Mouse (Mus musculus) kidney, adult 2 months (tissue): Measurements from ENCODE around the gene Wdr89. TPM values are rescaled to one million over a fixed set of nuclear protein-coding genes. Genes with fewer than 3 reads are reported as not detected.

Experiments
- DNase-seq: peaks from one replicate; pipeline ENCODE4 v3.0.0; 2021
- H3K27ac ChIP-seq: fragments of 200-500 bp; 2 replicates; pipeline ENCODE4 v1.5.1; 2012; ENCODE audit warnings: low read depth, low read length, control low read depth, inconsistent platforms; ENCODE audit not compliant: insufficient read depth
- H3K27me3 ChIP-seq: fragments of 200-500 bp; replicated peaks from 2 replicates; pipeline ENCODE4 v1.6.1; 2012; ENCODE audit warnings: mild to moderate bottlenecking, moderate library complexity, low read length, inconsistent platforms; ENCODE audit not compliant: control insufficient read depth, insufficient read depth
- H3K36me3 ChIP-seq: fragments of 200-500 bp; 2 replicates; pipeline ENCODE4 v1.6.1; 2012; ENCODE audit warnings: mild to moderate bottlenecking, moderate library complexity, low read length, inconsistent platforms; ENCODE audit not compliant: control insufficient read depth, insufficient read depth
- H3K4me1 ChIP-seq: fragments of 200-500 bp; 2 replicates; pipeline ENCODE4 v1.6.1; 2011; ENCODE audit warnings: low read length; ENCODE audit not compliant: control insufficient read depth, insufficient read depth
- H3K4me3 ChIP-seq: fragments of 200-500 bp; 2 replicates; pipeline ENCODE4 v1.5.1; 2011; ENCODE audit warnings: mild to moderate bottlenecking, low read depth, low read length, control low read depth; ENCODE audit not compliant: insufficient read depth
- CTCF ChIP-seq: fragments of 200-500 bp; conservative IDR thresholded peaks from 2 replicates; pipeline ENCODE4 v1.5.1; 2011; ENCODE audit warnings: low read depth, mild to moderate bottlenecking, control low read depth, low read length, moderate library complexity, mixed read lengths; ENCODE audit not compliant: insufficient read depth, insufficient read length
- POLR2A ChIP-seq: fragments of 200-500 bp; IDR thresholded peaks from one replicate; pipeline ENCODE4 v1.6.1; 2011; ENCODE audit warnings: low read depth, low read length, control low read depth
- WGBS: fragments of 180-500 bp; shearing (Covaris S2); methylation state at CpG from one replicate; pipeline ENCODE4 v1.1.7; 2018; 5-methylcytosine and 5-hydroxymethylcytosine counted together
- polyA plus RNA-seq: library from polyadenylated mRNA; depleted of rRNA; stranded (reverse); fragments of >200 nt; gene quantifications from 2 replicates; pipeline ENCODE4 v1.2.3, GENCODE M21; 2012

Gene Wdr89
- polyA plus RNA-seq, 1 experiment: 3.8 TPM

- Histone ChIP-seq H3K4me3 (no peak overlapping the region), H3K36me3 (no peaks in the 10 kb centered on the region), H3K27ac (no peak overlapping the region), H3K27me3 (no peaks in the 10 kb centered on the region), H3K4me1 (no peaks in the 10 kb centered on the region)
- no peak for DNase-seq
- TF ChIP-seq CTCF (no peak), POLR2A (no peak)
- WGBS: 72% methylated on average over 7 of the region's 7 CpGs
Observed at GRCm38 (mm10) chr12:75612711-75613110, 56.6 kb downstream of the Wdr89 start.

GRCm38 (mm10) chr12:75599490-75599889 lies 69.8 kb downstream of the Wdr89 start:
- DNase-seq: peak; percentile 86
- TF ChIP-seq POLR2A (no peak), CTCF (no peak)

GRCm38 (mm10) chr12:75598988-75599387 lies 70.3 kb downstream of the Wdr89 start:
- no peak for DNase-seq
- 54% methylated on average over 4 of the region's 4 CpGs for WGBS
- peaks cover 4% of the 10 kb centered on the region; the same call in 1 of the 2 replicates for H3K4me1 ChIP-seq
- no peak overlapping the region for H3K4me3 ChIP-seq
- no peaks in the 10 kb centered on the region for H3K27me3 ChIP-seq
- H3K27ac ChIP-seq: peak overlapping the region; percentile 39; the same call in 1 of the 2 replicates
- no peaks in the 10 kb centered on the region for H3K36me3 ChIP-seq
- TF ChIP-seq POLR2A: no peak
- no peak for TF ChIP-seq CTCF

More at GRCm38 (mm10) chr12:75599490-75599889, 69.8 kb downstream of the Wdr89 start:
- no peaks in the 10 kb centered on the region for H3K27me3 ChIP-seq
- no peak overlapping the region for H3K4me3 ChIP-seq
- WGBS: 23% methylated on average over 4 of the region's 4 CpGs
- peaks cover under 1% of the 10 kb centered on the region; the same call in 1 of the 2 replicates for H3K4me1 ChIP-seq
- peak overlapping the region; percentile 39; the same call in 1 of the 2 replicates for H3K27ac ChIP-seq
- no peaks in the 10 kb centered on the region for H3K36me3 ChIP-seq

- H3K36me3 ChIP-seq: peaks cover under 1% of the 10 kb centered on the region; the same call in 1 of the 2 replicates
- H3K4me3 ChIP-seq: no peak overlapping the region
- TF ChIP-seq CTCF: no peak
- TF ChIP-seq POLR2A: no peak
- no peak for DNase-seq
- no peak overlapping the region for H3K27ac ChIP-seq
- WGBS: 81% methylated on average over 4 of the region's 4 CpGs
- H3K4me1 ChIP-seq: peaks cover 6% of the 10 kb centered on the region; the same call in 1 of the 2 replicates
- no peaks in the 10 kb centered on the region for H3K27me3 ChIP-seq
Observed at GRCm38 (mm10) chr12:75597707-75598106, 71.6 kb downstream of the Wdr89 start.

GRCm38 (mm10) chr12:75596154-75597002 lies 73.0 kb downstream of the Wdr89 start, which contains the start of gene Ppp2r5e:
Ppp2r5e (minus strand) TSS chr12:75596245.
- H3K36me3 ChIP-seq: peaks cover 2% of the 10 kb centered on the region; the same call in 1 of the 2 replicates
- H3K27ac ChIP-seq: peak within 1 kb of the TSS; percentile 94
- DNase-seq: peak; percentile 99
- under 1% methylated on average over 72 of the region's 72 CpGs for WGBS
- H3K27me3 ChIP-seq: no peaks in the 10 kb centered on the region
- H3K4me3 ChIP-seq: peak within 1 kb of the TSS; percentile 84
- TF ChIP-seq POLR2A: peak; percentile 51
- TF ChIP-seq CTCF: no peak
- H3K4me1 ChIP-seq: peaks cover 6% of the 10 kb centered on the region; the same call in 1 of the 2 replicates

- no peaks in the 10 kb centered on the region for H3K27me3 ChIP-seq
- peaks cover 2% of the 10 kb centered on the region; the same call in 1 of the 2 replicates for H3K36me3 ChIP-seq
- DNase-seq: peak; percentile 39
- TF ChIP-seq POLR2A: no peak
- 1% methylated on average over 83 of the region's 97 CpGs for WGBS
- H3K4me3 ChIP-seq: peak overlapping the region; percentile 84
- peak overlapping the region; percentile 94 for H3K27ac ChIP-seq
- peaks cover 6% of the 10 kb centered on the region; the same call in 1 of the 2 replicates for H3K4me1 ChIP-seq
Observed at GRCm38 (mm10) chr12:75595291-75596153, 73.8 kb downstream of the Wdr89 start.
